Mouse (Mus musculus): Measurements from ENCODE around the gene Sp6.

GRCm38 (mm10) chr11:97063274-97063920 lies 50.2 kb downstream of the Sp6 start:
- TF ChIP-seq CTCF (IDR thresholded peaks at IDR 0.05; ENCODE audit: low read depth, low read length) (no peak), POLR2A (IDR thresholded peaks at IDR 0.05; ENCODE audit: extremely low read depth, insufficient read depth, low read length) (no peak)
